Mouse (Mus musculus) megakaryocyte, embryonic 14.5 days (primary cell): ENCODE data around the gene Hes5. TPM values are rescaled to one million over a fixed set of nuclear protein-coding genes. Genes with fewer than 3 reads are reported as not detected.

Experiments
- H3K27me3 ChIP-seq: replicated peaks from 2 replicates; pipeline ENCODE3; 2012; ENCODE audit warnings: inconsistent platforms
- H3K36me3 ChIP-seq: replicated peaks from 2 replicates; pipeline ENCODE3; 2012; ENCODE audit warnings: low read length, inconsistent platforms, mixed read lengths
- H3K4me1 ChIP-seq: 2 replicates; pipeline ENCODE4 v1.6.1; 2012; ENCODE audit warnings: inconsistent platforms
- H3K4me3 ChIP-seq: replicated peaks from 2 replicates; pipeline ENCODE3; 2012; ENCODE audit warnings: moderate library complexity, mild to moderate bottlenecking, inconsistent platforms
- H3K9me3 ChIP-seq: 2 replicates; pipeline ENCODE4 v1.6.1; 2012; ENCODE audit warnings: inconsistent platforms
- FLI1 ChIP-seq: IDR thresholded peaks from 2 replicates; pipeline ENCODE4 v1.6.1; 2012; ENCODE audit warnings: low read length, inconsistent platforms, mixed read lengths
- GATA1 ChIP-seq: IDR thresholded peaks from 3 replicates; pipeline ENCODE4 v1.6.1; 2012; ENCODE audit warnings: mixed read lengths, low read length, inconsistent platforms, borderline replicate concordance
- polyA plus RNA-seq: library from polyadenylated mRNA; stranded (reverse); fragments of >175 nt; gene quantifications from 2 replicates; pipeline ENCODE4 v1.2.3, GENCODE M21; 2012; ENCODE audit warnings: low replicate concordance; ENCODE audit not compliant: insufficient read depth

The Hes5 gene
- polyA plus RNA-seq: 0.23 TPM in 1 of 2 replicates, not detected in the other

GRCm38 (mm10) chr4:154960690-154961225 lies at the start of gene Hes5:
TSS of gene Hes5 (plus strand) at chr4:154960923.
- TF ChIP-seq FLI1 (no peak), GATA1 (no peak)
- Histone ChIP-seq H3K36me3 (no peaks in the 10 kb centered on the region), H3K4me3 (peak within 1 kb of the TSS; percentile 90), H3K9me3 (0 out of 2 replicates have a peak, but pooled peaks cover 3% of the 10 kb centered on the region), H3K27me3 (peaks cover 76% of the 10 kb centered on the region), H3K4me1 (peaks cover 54% of the 10 kb centered on the region)

DNA sequence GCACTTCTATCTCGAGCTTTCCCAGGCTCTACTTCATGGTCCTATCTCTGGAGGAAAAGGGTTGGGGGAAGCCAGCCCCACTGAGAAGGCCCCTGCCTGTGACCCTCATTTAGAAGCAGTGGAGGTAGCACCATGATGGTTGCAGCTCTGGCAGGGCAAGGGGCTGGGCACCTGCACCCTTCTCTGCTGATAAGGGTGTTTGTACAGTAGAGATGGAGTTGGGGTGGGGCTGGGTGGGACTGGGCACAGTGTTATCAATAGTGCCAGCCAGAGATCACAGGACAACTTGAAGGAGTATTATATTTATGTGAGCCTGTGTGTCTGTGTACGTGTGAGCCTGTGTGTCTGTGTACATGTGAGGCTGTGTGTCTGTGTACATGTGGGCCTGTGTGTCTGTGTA lies 49.1 kb upstream of the Hes5 start:
- Histone ChIP-seq H3K4me3 (no peak overlapping the region), H3K27me3 (peaks cover 11% of the 10 kb centered on the region), H3K4me1 (peaks cover 44% of the 10 kb centered on the region), H3K36me3 (peaks cover 1% of the 10 kb centered on the region), H3K9me3 (no peaks in the 10 kb centered on the region)
- TF ChIP-seq GATA1: no peak

- Histone ChIP-seq H3K4me1 (peaks cover 32% of the 10 kb centered on the region), H3K27me3 (peaks cover 11% of the 10 kb centered on the region), H3K36me3 (peaks cover 16% of the 10 kb centered on the region), H3K9me3 (no peaks in the 10 kb centered on the region; the same call in 1 of the 2 replicates), H3K4me3 (no peak overlapping the region)
- TF ChIP-seq GATA1: no peak
- no peak for TF ChIP-seq FLI1
Measured at GRCm38 (mm10) chr4:154913845-154914244, 46.9 kb upstream of the Hes5 start.

DNA sequence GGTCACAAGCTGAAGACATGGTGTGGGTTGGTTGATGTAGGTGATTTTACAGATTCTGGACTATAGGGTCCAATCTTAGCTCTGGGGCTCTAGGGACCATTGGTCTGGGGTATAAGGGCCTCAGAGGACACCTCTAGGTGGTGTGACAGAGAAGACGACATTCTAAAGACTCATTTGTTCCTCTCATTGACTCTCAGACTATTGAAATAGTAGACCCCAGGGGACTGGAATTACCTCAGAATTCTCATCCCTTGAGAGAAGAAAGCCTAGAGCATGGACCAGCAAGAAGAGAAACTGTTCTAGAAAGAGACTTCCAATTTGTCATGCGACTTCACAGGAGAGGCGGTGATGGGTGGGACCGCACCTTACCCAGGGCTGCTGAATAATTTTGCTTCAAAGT lies 46.5 kb upstream of the Hes5 start:
- H3K9me3 ChIP-seq: no peaks in the 10 kb centered on the region; the same call in 1 of the 2 replicates
- peaks cover 31% of the 10 kb centered on the region for H3K4me1 ChIP-seq
- H3K4me3 ChIP-seq: no peak overlapping the region
- TF ChIP-seq FLI1: no peak
- TF ChIP-seq GATA1: no peak
- peaks cover 16% of the 10 kb centered on the region for H3K36me3 ChIP-seq
- peaks cover 11% of the 10 kb centered on the region for H3K27me3 ChIP-seq

DNA sequence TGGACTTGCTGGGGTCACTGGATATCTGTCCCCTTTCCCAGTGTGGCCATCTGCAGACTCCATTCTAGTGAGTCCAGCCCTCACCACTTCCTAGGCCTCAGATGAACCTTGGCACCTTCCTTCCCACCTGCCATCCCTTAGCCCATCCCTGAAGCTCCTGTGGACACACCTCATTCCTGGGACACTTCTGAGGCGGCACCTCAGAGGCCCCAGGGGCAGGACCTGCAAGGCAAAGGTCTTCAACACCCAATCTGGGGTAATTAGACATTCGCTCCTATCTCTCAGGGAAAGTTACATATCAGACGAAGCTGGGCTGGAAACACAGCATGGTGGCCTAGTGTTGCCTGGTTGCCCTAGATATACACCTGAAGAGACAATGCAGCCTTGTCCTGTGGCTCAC lies 46.0 kb upstream of the Hes5 start:
- Histone ChIP-seq H3K36me3 (peaks cover 16% of the 10 kb centered on the region), H3K9me3 (no peaks in the 10 kb centered on the region; the same call in 1 of the 2 replicates), H3K4me1 (peaks cover 31% of the 10 kb centered on the region), H3K4me3 (no peak overlapping the region), H3K27me3 (peaks cover 11% of the 10 kb centered on the region)
- TF ChIP-seq FLI1 (no peak), GATA1 (no peak)

- Histone ChIP-seq H3K27me3 (peaks cover 11% of the 10 kb centered on the region), H3K36me3 (peaks cover 16% of the 10 kb centered on the region), H3K9me3 (no peaks in the 10 kb centered on the region; the same call in 1 of the 2 replicates), H3K4me1 (peaks cover 30% of the 10 kb centered on the region), H3K4me3 (no peak overlapping the region)
- no peak for TF ChIP-seq FLI1
Measured at GRCm38 (mm10) chr4:154915286-154915685, 45.4 kb upstream of the Hes5 start.

GRCm38 (mm10) chr4:154916662-154917061 lies 44.1 kb upstream of the Hes5 start:
- peaks cover 19% of the 10 kb centered on the region for H3K36me3 ChIP-seq
- peaks cover 16% of the 10 kb centered on the region for H3K4me1 ChIP-seq
- H3K9me3 ChIP-seq: no peaks in the 10 kb centered on the region; the same call in 1 of the 2 replicates
- H3K4me3 ChIP-seq: no peak overlapping the region
- TF ChIP-seq FLI1 (no peak), GATA1 (no peak)
- peaks cover 11% of the 10 kb centered on the region for H3K27me3 ChIP-seq

- no peak for TF ChIP-seq FLI1
- TF ChIP-seq GATA1: no peak
- Histone ChIP-seq H3K4me3 (no peak overlapping the region), H3K4me1 (peaks cover 20% of the 10 kb centered on the region), H3K36me3 (peaks cover 61% of the 10 kb centered on the region), H3K9me3 (peaks cover 13% of the 10 kb centered on the region), H3K27me3 (peaks cover 2% of the 10 kb centered on the region)
Measured at GRCm38 (mm10) chr4:154922291-154922690, 38.4 kb upstream of the Hes5 start.

DNA sequence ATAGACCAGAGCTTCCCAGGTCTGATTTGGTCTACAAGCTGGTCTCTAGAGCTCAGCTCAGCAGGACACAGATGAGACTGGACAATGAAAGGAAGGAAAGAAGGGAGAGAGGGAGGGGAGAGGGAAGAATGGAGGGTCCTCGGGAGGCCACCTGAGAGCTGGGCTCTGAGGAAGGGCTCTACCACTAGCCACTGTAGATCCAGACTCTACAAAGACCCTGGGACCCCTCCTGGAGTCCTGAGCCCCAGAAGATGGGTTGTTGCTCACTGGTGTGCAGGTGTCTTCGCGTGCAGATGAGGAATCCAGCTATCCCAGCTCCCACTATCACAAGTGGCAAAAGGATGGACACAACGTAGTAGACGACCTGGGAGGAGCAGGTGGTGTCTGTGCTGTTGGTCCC lies 37.8 kb upstream of the Hes5 start:
- Histone ChIP-seq H3K9me3 (peaks cover 13% of the 10 kb centered on the region), H3K4me1 (peaks cover 27% of the 10 kb centered on the region), H3K4me3 (no peak overlapping the region), H3K36me3 (peaks cover 55% of the 10 kb centered on the region), H3K27me3 (peaks cover 2% of the 10 kb centered on the region)
- TF ChIP-seq GATA1 (no peak), FLI1 (no peak)

DNA sequence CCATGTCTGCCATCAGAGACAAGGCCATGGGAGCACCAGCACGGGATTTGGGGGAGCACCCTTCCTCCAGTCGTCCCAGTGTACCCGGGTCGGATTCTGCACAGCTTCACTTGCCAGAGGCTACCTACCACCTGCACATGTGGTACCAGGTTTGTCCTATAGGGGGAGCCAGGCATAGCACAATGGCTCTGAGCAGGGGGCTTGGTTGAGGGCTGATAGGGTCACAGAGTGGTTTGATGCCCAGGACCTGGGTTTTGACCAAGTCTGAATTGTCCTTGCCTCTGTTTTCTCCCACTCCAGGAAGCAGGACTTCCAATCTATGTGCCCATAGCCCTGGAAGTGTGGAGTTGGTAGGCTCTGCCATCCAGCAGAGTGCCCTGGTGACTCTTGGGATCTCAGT lies 35.3 kb upstream of the Hes5 start:
- TF ChIP-seq GATA1 (no peak), FLI1 (no peak)
- H3K4me1 ChIP-seq: peaks cover 50% of the 10 kb centered on the region
- no peak overlapping the region for H3K4me3 ChIP-seq
- peaks cover 2% of the 10 kb centered on the region for H3K27me3 ChIP-seq
- peaks cover 13% of the 10 kb centered on the region for H3K9me3 ChIP-seq
- peaks cover 49% of the 10 kb centered on the region for H3K36me3 ChIP-seq
